Mouse (Mus musculus) frontal cortex, postnatal 14 days (tissue): ENCODE data around the gene Adtrp.

Experiments
- DNase-seq, 2 experiments: peaks; one replicate each; pipeline ENCODE4 v3.0.0; 2022; ENCODE audit warnings: low spot score in 2 of 2

Adtrp gene

DNA sequence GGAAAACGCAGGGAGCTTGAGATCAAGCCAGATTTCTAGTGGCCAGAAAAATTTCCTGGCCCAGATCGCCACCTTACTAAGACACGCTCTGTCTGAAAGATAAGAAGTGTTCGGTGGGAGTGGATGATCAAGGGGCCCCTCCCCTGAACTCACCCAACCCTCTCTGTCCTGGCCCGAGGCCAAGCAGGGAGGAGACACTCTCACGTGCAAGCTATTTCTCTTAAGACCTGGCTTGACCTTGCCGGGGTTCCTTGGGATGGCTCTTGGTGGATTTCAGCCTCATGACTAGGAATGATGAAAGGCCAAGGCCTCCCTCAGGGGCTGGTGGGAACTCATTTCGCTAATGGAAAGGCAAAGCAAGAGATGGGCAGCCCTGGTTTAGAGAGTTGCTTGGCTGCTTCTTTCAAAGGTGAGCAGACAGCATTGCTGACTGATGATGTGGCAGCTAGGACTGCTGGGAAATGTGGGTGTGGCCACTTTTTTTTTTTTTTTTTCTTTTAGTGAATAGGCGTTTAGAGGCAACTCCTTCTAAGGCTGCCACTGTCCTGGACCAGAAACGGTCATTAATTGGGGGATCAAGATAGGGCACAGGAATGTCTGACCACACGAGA lies at the start of gene Adtrp:
Gene Adtrp, minus strand, starts transcription at position 169 of the 611 bp plus-strand sequence.
- DNase-seq, result no peak

DNA sequence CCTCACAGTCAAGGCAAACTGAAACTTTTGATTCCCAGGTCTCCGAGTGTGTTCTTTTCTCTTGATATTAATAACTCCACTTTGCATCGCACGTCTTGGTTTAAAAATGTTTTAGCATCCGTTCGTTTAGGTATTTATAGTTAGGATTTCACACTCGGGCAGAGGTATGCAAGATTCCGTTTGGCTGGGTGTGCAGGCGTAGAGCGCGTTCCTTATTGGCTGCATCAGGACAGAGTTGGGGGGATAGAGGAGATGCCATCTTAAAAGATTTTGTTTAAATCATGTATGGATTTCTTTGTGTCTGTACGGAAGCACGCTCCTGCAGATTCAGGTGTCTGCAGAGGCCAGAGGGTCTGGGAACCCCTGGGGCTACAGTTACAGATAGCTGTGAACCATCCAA lies 44.5 kb upstream of the Adtrp start:
- DNase-seq, result no peak

DNA sequence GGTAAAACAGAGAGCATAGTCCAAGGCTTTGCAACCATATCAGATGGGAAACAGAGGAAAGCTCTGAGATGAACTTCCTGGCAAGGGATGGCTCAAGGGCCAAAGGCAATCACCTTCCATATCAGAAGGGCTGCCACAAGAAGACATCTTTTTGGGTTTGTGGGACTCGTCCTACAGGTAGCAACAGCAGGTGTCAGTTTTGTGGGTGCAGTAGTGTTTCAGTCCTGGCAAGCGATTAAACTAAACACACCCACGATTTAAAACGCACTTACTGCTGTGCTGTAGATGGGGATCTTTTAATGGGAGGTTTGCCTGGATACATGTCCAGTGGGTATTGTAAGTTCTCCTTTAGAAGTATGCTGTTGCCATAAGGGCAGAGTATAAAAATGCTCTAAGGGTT lies 43.1 kb upstream of the Adtrp start:
- no peak for DNase-seq

DNA sequence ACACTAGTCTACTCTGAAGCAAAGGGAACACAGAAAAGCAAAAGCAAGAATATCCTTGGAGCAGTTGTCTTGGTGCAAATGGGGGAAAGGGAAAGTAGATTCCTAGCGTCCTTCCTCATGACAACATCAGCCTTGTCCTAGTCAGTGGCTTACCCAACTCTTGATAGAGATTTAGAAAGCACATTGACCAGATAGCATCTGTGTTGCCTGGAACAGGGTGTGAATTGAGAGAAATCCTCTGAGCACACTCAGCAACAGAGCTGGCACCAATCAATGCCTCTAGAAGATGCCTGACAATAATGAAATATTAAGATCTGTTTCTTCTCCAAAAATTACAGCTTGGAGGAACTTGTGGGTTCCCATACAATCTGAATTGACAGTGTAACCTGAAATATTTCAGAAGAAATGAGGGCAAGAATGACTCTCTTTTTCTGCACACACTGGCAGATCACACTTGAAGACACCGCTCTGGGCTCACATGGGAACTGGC lies 42.7 kb upstream of the Adtrp start:
- no peak for DNase-seq

DNA sequence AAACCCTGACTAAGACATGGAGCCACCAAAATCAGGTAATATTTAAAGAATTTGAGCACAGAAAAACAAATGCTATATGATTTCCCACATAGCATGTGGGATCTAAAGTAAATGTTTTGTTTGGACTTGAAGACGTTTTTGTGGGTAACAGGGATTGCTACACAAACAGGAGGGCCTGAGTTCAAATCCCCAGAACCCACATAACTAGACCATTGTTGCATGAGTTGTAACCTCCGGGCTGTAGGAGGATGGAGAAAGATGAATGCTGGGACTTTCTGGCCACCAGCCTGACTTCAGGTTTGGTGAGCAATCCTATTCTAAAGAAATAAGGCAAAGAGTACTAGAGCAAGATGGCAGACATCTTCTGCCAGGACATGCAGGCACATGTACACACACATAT lies 41.2 kb upstream of the Adtrp start:
- no peak for DNase-seq

DNA sequence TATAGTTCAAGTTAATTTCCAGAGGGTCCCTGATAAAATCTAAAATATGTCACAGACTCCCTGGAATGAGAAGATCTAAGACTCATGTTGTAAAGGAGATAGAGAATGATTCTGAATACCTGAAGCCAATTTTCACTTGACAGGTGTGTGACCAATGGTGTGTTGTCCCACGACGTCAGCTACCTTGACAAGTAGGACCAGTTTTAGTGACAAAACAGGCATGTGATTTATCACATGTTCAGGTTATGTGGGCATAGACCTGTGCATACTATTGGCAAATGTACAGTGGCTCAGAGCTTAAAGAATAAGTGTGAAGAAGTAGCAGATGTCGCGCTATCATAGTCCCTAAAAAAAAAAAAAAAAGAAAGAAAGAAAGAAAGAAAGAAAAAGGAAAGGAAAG lies 38.6 kb upstream of the Adtrp start:
- DNase-seq, result no peak

DNA sequence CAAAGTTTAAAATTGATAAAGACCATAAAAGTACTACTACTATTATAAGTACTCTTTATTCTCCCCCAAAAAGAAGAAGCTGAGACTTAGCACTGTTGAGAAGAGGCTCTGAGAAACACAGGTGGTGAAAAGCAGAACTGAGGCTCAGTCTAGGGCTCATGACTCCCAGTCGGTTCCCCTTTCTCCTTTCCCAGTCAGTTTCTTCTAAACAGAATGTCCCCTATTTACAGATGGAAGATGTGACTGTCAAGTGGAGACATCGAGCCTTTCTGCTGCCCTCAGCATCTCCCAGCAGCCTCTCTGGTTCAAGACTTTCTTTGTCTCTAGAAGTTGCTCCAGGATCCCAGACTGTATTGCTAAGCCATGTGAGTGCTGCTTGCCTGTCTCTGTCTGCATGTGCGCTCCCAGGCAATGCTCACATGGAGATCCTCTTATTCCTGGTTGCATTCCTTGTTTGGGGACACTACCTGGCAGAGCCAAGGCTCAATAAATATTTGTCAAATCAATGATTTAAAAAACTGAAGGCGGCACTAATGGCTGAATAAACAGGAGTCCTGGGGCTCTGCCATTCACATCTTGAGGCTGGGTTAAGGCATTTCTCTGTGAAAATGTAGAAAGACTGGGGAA lies 36.3 kb upstream of the Adtrp start:
- no peak for DNase-seq

DNA sequence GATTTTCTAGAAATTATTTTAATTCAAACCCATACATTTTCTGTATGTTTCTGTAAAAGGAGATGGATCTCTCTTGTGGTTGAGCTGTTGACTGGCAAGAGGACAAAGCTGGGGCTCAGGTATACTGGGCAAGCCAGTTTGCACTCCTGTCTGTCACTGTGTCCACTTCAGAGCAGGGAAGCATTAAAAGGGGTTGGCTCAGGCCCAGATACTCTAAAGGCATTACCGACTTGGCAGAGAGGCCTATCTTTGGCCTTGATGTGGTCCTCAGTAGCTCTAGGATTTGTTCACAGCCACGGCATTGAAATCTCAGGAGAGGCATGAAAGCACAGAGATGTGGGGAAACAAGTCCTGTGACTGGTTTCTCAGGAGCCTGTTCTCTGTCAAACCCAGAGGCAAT lies 33.7 kb upstream of the Adtrp start:
- DNase-seq, result no peak

DNA sequence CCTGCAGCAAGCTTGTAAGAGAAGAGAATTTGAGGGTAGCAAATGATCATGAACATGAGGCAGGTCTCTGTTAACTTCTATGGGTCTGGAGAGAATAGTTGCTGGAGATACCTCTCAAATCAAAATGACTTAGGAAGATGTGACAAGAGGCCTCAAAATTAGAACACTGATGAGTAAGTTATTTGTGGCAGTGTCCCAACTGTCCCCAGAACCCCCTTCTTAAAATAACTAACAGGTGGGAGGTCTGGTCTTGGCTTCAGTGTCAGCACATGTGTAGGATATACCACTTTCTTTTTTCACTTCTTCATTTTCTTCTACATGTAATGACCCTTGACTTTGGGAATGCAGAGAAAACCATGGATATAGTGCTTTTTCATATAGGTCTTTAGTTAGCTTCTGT lies 33.0 kb upstream of the Adtrp start:
- no peak for DNase-seq

DNA sequence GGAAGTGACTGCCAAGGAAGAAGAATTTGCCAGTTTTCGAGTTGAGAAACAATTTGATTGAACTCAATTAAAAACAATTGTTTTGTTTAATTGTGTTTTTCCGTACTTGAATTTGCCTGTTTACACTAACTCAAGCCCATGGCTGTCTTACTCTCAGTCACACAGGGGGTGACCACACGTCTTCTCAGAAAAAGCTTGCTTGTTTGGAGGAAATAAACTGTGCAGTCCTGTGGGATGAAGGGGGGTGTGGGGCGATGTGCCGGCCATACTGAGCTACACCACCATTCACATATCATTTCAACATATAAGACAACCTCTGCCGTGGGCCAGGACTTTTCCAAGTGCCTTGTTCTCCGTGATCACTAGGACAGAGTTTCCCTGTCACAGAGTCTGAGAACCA lies 25.2 kb upstream of the Adtrp start:
- DNase-seq, result no peak

DNA sequence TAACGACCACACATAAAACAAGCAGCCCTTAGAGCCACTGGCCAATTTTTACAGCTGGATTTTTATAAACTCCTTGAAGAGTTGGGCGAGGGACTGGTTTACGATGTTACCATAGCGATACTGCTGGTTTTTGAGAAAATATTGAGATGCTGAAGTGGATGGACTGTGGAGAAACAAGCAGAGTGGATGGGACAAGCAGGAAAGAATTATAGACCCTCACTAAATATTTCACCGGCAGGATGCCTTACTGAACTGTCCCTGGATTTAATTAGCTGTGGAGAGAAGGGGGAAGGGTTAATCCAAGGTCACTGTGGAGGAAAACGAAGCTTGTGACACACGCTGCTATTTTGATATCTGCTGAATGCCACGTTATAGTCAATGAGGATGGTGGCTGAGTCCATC lies 24.7 kb upstream of the Adtrp start:
- DNase-seq, result no peak

DNA sequence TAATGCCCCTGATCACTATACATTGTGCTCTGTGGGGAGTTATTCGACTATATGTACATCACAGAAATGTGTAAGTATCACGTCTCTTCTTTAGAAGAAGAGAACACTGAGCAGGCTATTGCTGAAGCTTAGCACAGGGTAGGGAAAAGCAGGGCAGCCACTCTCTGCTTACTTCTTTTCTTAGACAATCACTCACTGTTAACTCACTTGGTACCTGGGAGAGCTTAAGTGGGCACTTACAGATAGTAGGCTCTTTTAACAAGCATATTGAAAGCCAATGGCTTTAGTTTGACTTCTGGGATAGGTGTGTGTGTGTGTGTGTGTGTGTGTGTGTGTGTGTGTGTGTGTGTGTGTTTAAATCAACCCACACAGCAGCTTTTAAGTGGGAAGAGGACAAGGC lies 20.0 kb upstream of the Adtrp start:
- no peak for DNase-seq

DNA sequence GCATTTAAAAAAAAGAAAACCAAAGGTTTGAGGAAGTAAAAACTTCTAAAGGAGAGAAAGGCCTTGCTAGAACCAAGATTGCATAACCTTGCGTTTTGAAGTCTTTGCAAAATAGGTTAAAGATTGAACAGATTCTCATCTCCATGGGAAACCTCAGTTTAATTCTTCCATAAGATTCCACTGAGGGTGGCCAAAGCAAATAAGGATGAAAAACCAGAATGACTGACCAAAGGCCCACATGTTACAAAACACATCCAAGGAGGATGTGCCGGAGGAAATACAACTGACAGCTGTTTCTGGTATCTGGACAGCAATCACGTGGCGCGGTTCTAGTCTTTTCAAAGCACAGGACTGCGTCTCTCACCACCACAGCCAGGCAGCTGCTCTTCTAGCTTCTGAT lies 18.1 kb upstream of the Adtrp start:
- DNase-seq, result no peak

DNA sequence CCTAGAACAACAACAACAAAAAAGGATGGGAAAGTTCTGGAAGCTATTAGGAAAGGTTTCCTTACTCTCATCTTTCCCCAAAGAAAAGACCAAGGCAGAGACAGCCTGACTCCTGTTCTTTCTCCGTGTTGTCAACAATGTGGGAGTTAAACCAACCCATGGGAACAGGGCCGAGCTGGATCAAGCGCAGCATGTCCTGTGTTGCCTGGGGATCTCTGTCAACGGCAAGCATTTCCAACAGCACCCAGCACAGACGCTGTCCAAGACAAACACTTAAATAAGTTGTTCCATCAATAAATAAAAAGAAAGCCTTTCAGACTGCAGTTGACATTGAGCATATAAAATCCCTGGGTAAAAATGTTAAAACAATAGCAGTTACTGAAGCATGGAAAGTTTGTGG lies 17.6 kb upstream of the Adtrp start:
- no peak for DNase-seq

DNA sequence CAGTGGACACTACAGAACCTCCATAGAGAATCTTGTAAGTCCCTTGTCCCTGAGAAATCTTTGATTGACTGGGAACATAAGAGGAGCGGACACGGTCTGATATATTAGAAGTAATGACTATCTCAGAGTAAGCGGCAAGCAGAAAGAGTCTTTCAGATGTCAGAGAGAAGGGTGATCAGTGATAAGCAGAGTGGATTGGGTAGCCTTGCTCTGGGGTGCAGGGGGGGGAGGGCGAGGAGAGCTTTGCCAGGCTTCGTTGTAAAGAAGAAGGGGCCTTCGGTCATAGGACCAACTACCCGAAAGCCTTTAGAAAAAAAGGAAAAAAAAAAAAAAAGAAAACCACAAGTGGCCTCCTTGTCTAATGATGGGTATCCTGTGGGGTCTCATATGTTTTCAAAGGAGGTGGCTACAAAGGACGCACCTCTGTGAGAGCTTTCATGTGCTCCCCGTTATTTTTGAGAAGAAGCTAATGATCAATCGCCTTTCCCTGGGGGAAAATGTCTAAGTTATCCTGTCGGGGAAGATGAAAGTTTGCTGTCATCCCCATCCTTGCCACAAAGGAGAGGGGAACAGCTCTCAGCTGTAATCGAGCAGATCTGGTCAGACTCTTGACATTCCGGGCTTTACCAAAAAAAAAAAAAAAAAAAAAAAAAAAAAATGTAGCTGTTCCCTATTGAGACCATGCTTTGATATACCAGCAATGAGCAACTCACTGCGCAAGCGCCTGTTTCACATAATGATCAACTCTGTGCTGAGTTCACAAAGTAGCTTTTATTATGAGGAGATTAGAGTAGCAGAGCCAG lies 13.3 kb upstream of the Adtrp start:
- no peak for DNase-seq

DNA sequence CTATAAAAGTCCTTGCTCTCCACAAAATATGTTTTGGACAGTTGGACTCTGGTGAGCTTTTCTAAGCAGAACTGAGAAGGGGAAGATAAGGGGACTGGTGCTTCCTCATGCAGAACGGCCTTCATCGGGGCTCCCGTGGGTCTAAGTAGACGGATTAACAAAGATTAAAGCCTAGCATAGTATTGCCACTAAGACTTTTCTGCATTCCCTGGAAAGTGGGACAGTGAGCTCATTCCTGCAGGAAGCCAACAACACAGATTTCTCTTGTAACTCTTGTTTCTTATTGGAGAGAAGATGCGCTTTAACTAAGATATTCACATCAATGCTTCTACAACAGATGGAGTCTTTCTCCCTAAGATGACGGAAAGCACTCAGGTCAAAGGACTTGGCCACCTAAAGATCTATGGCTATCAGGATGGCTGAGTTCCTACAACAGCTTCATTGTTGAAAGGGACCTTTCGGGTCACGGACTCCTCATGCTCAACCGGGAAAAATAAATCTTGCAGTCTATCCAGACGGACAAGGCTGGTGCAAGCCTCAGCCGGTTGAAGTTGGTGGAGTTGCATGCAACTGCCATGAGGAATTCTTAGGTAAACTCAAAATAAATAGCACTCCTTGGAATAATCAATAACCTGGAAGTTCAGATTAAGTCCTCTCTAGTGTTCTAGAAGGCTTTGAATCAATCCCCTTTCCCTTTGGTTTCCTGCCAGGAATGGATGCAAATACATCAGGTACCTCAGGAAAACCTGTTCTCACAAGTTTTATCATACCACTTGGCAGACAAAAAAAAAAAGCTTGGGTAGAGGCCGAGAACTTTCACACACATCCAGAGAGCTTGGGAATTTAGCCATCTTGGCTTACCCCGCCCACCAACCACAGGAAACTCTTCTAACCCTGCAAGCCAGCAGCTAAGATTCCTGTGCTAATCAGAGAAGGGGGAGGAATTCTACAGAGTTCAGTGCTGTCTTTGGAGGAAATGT lies 8.0 kb upstream of the Adtrp start:
- no peak for DNase-seq

DNA sequence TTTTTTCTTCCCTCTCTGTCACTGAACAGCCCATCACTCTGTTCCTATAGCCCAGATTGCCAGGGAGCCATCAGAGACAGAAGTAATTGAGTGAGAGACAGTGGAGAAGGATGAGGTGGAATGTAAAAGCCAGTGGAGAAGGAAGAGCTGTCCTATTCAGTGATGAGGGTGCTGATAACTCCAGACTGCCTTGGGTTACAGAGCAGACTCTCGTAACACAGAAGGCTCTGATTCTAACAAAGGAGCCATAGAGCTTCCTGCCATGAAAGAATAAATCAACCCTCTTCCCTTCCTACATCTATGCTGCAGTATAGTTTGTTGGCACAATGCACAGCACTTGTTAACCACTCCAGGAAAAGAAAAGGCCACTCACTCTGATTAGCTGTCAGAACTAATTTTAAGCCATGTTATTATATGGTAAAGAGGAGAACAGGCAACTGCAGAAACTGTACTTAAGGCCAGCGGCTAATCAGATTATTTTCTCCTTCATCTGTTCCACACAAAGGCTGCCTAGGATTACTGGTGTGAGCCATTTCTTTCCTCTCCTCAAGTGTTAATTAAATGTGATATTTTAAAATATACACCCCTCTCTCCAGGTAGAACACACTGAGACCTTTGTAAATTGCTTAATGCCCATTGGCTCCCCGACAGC lies 3.4 kb upstream of the Adtrp start:
- no peak for DNase-seq

DNA sequence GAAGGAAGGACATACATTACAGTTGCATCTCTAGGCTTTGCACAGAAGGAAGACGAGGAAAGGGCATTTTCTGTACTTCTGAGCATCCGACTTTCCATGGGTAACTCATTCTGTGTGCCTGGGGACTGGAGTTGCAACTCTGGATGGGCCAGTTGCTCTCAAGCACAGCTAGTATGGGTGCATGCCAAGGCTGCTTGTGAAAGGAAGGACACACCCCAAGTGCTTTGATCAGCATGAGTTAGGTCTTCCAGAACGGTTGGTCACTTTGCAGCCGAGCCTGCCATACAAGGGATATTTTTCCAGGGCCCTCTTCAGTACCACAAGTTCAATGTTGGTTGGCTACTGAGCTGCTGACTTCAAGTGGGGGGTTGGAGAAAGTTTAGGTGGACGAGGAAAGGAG lies 968 bp downstream of the Adtrp start:
- DNase-seq, result no peak

DNA sequence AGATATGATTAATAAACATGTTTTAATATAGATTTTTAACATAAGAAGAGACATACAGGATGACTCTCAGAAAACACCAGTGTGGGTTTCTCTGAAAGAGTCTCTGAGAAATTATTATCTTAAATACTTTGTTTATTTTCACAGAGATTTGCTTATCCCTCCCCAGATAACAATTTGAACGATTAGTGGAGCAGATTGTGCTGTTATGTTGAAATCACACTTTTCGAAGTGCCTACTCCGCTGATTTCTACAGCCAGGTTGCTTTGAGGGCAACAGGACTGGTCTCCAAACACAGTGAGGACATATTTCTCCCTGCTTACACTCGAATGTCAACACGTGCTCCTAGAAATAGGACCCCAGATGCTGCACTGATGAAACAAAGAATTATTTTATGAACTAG lies 2.5 kb downstream of the Adtrp start:
- no peak for DNase-seq

DNA sequence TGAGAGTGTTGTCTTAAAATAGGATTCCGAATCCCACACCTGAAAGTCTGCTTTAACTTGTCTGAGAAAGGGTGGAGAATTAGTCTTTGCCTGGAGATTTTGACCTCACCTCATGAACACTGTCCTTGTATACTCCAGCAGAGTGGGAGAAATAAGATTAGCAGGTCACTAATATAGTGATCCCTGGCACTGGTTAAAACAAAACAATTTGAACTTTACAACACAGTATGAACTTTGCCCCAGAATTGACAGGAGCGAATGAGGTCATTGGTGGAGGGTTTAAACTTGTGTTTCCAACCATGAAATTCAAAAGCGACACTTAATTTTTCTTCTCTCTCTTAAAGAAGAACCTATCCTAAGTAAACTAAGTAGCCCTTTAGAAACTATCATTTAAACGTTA lies 3.4 kb downstream of the Adtrp start:
- no peak for DNase-seq

DNA sequence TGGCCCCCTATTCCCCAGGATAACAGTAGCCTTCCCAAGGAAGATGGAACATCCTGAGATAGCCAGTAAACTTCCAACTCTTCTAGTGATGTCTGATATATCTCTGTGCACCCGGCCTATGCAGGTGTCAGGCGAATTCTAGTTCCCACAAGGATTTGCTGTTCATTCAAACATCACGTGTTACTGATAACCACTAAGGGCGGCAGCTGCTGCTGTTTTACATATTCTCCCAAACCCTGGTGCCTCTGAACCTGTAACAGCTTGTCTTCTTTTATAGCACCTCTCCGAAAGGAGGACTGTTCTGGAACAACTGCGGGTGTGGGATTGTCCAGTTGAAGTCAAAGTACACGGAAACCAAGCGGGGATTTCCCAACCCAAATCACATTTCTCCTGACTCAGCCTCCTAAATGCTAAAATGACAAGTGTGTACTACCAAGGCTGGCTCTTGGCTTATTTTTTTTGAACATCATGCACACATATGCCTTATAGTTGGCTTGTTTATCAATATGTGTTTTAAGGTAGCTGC lies 13.8 kb downstream of the Adtrp start:
- no peak for DNase-seq
